Mouse (Mus musculus) Patski (cell line): ENCODE measurements around the gene Ddr2. TPM values are rescaled to one million over a fixed set of nuclear protein-coding genes. Genes with fewer than 3 reads are reported as not detected.
"Not testable (repeated sequence)": the region's sequence is repeated elsewhere in the genome, so short reads cannot be mapped to it uniquely, and the experiment has no call there.

Experiments
- ATAC-seq: fragments of 100-300 bp; one replicate; pipeline ENCODE4 v1.8.0; 2021
- CTCF ChIA-PET: fragments of 350-600 bp; sonication (Branson Sonifier 250); formaldehyde crosslinking; loops from one replicate; lab custom pipeline; 2022; ENCODE audit warnings: inconsistent platforms; lab: Charles Lee
- POLR2A ChIA-PET: fragments of 350-600 bp; sonication (Branson Sonifier 250); formaldehyde crosslinking; loops from one replicate; lab custom pipeline; 2022; ENCODE audit warnings: antibody characterized with exemption, inconsistent platforms; lab: Charles Lee
- DNase-seq: peaks from one replicate; pipeline ENCODE4 v3.0.0-alpha.2; 2011; ENCODE audit warnings: low read depth, low spot score
- H3K27me3 ChIP-seq: fragments of 371-371 bp; one replicate; pipeline ENCODE4 v1.5.1; 2021
- CTCF ChIP-seq: fragments of 100-300 bp; IDR thresholded peaks from one replicate; pipeline ENCODE4 v1.5.1; 2021
- in situ Hi-C: fragments of 300-500 bp; cut with MboI; formaldehyde crosslinking; loops from 3 replicates; pipeline ENCODE4 v1.11.1; 2018; ENCODE audit warnings: low pct_unique_long_range_greater_than_20kb, mixed read lengths
- polyA plus RNA-seq: library from polyadenylated mRNA; unstranded; gene quantifications from one replicate; pipeline ENCODE4 v1.2.3, GENCODE M21; 2021

The Ddr2 gene
- polyA plus RNA-seq, 1 experiment from 2014 or later, result 0.32 TPM

DNA sequence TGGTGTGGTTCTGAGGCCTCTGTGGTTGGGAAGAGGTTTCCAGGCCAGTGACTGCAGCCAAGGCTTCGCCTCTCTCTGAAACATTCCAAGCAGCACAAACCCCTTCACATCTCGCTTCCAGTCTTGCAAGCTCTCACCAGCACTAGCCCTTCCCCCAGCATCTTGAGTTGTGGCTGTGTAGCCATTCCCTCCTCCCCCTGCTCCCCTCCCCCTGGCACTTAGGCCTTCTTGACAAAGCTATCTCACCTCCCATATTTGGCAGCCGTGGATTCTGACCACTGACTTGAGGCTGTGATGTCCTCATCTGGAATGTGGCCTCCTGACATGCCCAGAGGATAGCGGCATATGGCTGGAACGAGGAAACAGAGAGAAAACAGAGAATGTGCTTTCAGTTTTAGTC is 104.0 kb downstream of the Ddr2 start:
- in situ Hi-C loops, result no loop called here
- TF ChIP-seq CTCF, result no peak
- ChIA-PET CTCF (interaction anchor here (2.1 kb wide), 1 partner anchor 72 kb away, joined by 5 read pairs; no protein-coding TSS in a partner anchor), POLR2A (no interaction called here)
- no peaks in the 10 kb centered on the region for H3K27me3 ChIP-seq
- DNase-seq (no peak), ATAC-seq (peak; percentile 87)

DNA sequence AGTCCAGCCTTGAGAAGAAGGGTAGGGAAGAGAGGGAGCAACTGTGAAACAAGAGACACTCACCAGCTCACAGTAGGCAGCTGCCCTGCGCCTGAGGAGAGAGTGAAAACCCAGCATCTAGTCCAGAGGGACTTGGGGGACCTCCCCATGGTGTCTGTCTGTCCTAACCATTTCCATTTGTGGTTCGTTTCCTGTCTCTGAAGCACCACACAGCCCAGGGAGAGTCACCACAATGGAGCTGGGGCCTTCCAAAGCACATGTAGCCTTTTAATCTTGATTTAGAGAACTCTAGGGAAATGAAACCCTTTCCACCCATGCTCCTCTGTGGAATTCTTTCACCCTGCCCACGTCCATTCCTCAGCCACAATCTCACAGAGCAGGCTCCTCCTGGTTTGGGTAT is 105.3 kb downstream of the Ddr2 start:
- no peaks in the 10 kb centered on the region for H3K27me3 ChIP-seq
- CTCF ChIA-PET, result interaction anchor here (1.5 to 2.1 kb wide), 3 partner anchors 34 to 71 kb away, joined by 4 to 6 read pairs (median 5); no protein-coding TSS in a partner anchor
- in situ Hi-C loops, result no loop called here
- POLR2A ChIA-PET, result interaction anchor here (0.5 kb wide), 1 partner anchor 45 kb away, joined by 3 read pairs; no protein-coding TSS in a partner anchor
- no peak for TF ChIP-seq CTCF
- ATAC-seq, result no peak
- DNase-seq, result no peak

DNA sequence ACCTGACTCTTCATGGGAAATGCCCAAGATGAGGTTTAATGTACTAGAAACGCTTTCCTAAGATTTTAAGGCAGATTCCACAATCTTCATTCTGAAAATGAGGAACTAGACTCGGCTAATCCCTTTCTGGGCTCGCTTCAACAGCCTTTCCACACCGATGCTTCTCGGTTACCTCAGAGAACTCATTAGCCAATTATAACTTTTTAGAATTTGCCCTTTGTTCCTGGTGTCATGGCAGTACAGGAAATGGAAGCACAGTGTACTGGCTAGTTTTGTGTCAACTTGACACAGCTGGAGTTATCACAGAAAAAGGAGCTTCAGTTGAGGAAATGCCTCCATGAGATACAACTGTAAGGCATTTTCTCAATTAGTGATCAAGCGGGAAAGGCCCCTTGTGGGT is 116.7 kb downstream of the Ddr2 start:
- POLR2A ChIA-PET, in situ Hi-C loops, H3K27me3 ChIP-seq, ATAC-seq, DNase-seq, CTCF ChIA-PET: not testable (repeated sequence)

DNA sequence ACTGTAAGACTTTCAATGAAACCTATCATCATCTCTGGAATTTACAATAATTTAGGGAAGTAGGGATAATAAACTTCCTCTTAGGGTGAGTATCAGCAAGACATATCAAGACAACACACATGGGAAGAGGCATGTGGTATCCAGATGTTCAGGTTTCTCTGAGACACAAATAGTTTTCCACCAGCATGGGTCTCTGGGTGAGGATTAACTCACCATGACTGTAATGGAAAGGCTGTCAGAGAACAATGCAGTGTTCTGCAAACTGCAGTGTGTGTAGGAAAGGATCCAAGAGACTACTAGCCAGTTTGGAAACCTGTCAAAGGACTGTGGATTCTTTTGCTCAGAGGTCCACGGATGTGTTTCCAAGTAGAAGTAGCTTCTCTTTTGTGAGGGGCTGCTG is 124.4 kb downstream of the Ddr2 start:
- POLR2A ChIA-PET, result no interaction called here
- CTCF ChIA-PET, result no interaction called here
- no peak for TF ChIP-seq CTCF
- DNase-seq (no peak), ATAC-seq (no peak)
- no peaks in the 10 kb centered on the region for H3K27me3 ChIP-seq
- in situ Hi-C loops, result no loop called here

DNA sequence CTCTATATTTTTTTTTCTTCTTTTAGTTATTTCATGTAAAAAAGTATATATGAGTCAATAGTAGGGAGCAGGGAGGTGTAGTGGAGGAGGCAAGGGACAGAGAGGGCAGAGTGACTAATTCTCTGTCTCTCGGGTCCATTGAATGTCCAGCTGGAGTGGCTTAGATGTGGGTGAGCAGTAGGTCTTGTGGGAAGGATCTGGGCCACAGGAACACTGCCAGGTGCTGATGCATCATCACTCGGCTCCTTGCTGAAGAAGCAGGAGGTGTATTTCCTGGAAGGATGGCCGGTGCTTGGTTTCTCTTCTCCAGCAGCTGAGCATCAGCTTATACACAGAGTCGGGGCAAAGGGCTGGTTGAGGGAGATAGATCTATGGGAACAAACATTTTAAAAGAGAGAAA is 132.9 kb downstream of the Ddr2 start:
- in situ Hi-C loops, result no loop called here
- H3K27me3 ChIP-seq, result no peaks in the 10 kb centered on the region
- no peak for TF ChIP-seq CTCF
- CTCF ChIA-PET, result no interaction called here
- POLR2A ChIA-PET, result interaction anchor here (0.5 kb wide), 1 partner anchor 8 kb away, joined by 3 read pairs; no protein-coding TSS in a partner anchor
- DNase-seq (no peak), ATAC-seq (no peak)

DNA sequence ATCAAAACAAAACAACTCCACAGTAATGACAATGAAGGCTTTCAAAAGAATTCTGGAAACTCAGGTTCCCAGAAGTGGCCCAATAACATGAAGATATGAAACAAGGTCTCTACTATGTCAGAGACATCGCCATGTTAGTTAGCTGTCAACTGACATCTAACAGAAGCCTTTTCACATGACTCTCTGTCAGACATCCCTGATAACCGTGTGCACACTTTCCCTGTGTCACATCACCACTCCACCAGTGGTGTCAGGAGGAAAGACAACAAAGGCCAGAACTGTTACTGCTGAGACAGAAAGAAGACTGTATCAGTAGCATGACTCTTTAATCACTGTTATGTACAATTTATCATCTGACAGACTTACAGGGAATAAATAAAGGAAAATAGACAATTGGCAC is 138.6 kb downstream of the Ddr2 start:
- H3K27me3 ChIP-seq, result no peaks in the 10 kb centered on the region
- no peak for TF ChIP-seq CTCF
- in situ Hi-C loops, result no loop called here
- ChIA-PET POLR2A (interaction anchor here (1.2 kb wide), 1 partner anchor 12 kb away, joined by 3 read pairs; no protein-coding TSS in a partner anchor), CTCF (no interaction called here)
- DNase-seq (no peak), ATAC-seq (no peak)

DNA sequence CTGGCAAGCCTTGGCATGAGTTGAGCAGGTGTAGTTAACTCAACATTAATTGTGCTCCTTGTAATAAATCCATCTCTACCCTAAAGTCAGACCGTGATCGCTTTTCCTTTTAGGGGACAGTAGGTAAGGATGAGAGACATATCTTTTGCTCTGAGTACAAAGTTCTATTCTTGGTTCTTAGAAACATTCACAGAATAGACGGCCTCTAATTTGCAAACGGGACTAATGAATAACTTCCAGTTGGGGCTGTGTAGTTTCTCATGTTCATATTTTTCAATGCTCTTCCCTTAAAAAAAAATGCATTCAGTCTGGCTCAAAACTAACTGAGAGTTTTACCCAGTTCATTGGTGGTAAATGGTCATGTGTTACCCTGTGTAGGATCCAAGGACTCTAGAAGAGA is 139.6 kb downstream of the Ddr2 start:
- no peaks in the 10 kb centered on the region for H3K27me3 ChIP-seq
- ATAC-seq (no peak), DNase-seq (no peak)
- POLR2A ChIA-PET, result no interaction called here
- in situ Hi-C loops, result no loop called here
- CTCF ChIA-PET, result no interaction called here
- no peak for TF ChIP-seq CTCF

DNA sequence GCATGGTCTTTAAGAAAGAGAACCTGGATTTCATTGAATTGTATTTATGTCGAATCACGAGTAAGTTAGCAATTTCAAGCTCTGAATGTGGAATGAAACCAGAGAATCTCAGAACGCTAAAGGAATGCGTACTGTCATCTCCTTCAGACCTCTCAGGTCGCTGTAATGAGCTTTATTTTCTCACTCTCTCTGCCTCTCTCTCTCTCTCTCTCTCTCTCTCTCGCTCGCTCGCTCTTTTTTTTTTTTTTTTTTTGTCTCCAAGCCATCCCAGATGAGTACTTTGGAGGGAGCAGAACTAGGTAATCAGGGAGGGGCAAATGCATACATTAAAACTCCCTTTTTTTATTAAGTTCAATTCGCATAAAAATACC is 141.1 kb downstream of the Ddr2 start:
- no peaks in the 10 kb centered on the region for H3K27me3 ChIP-seq
- in situ Hi-C loops, result no loop called here
- DNase-seq (no peak), ATAC-seq (peak; percentile 54)
- TF ChIP-seq CTCF, result no peak
- ChIA-PET CTCF (interaction anchor here (0.9 to 1.4 kb wide), 3 partner anchors 167 to 186 kb away, joined by 3 to 8 read pairs (median 4); no protein-coding TSS in a partner anchor), POLR2A (interaction anchor here (0.6 to 1.5 kb wide), 5 partner anchors 8 to 167 kb away, joined by 3 to 4 read pairs (median 3); no protein-coding TSS in a partner anchor)

DNA sequence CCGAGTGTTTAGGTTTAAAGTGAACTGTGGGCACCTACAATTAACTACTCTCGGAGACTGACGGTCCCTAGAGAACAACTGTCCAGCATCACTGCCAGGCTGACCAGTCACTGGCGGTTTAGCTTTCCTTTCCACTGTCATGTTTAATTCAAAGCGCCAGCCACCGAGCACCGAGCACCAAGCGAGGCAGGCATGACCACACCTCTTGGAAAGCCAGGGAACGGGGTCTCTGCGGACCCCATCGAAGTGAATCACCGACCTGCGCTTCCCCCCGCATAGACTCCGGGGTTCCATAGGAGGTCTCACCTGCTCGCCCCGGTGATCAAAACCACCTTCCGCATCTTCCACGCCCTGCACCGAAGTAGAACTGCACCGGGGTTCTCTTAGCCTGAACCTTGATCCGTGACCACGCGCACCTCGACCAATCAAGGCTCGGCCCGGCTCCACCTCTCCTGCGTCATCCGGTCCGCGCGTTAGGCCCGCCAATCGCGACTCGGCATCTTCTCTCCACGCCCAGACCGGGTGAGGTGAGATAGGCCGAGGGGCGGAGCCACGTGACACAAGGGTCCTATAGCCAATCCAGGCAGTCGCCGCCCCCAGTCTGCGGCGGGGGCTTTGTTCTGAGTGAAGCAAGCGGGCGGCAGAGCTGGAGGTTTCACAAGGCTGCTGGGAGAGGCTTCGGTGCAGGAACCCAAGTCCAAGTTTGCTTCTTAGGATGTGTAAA is 141.6 kb downstream of the Ddr2 start, which contains the start of gene Hsd17b7:
TSS of gene Hsd17b7 (minus strand) at position 450 of the 724 bp plus-strand sequence.
- DNase-seq (peak; percentile 77), ATAC-seq (peak; percentile 100)
- no peak for TF ChIP-seq CTCF
- in situ Hi-C loops, result no loop called here
- ChIA-PET POLR2A (interaction anchor here (0.6 to 1.5 kb wide), 5 partner anchors 9 to 168 kb away, joined by 3 to 4 read pairs (median 3); no protein-coding TSS in a partner anchor), CTCF (interaction anchor here (0.9 to 1.4 kb wide), 3 partner anchors 167 to 187 kb away, joined by 3 to 8 read pairs (median 4); no protein-coding TSS in a partner anchor)
- H3K27me3 ChIP-seq, result no peaks in the 10 kb centered on the region

DNA sequence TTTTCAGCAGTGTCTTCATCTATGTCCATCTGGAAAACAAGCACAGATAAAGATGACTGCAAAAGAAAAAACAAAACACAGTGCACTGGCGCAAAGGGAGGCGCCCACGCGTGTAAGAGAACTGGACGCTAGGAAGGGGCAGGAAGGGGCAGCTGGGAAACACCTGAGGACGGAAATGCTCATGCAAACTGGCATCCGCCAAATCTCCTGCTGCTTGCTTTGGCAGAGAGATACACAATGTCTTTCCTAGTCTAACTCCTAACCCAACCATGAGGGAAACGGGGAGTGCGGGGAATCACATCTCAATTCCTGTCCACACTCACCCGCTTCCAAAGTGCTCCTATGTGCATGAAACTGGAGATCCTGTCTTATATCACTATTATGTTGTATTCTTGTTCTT is 157.5 kb downstream of the Ddr2 start:
- ChIA-PET POLR2A (no interaction called here), CTCF (interaction anchor here (1.5 kb wide), 1 partner anchor 18 kb away, joined by 3 read pairs; no protein-coding TSS in a partner anchor)
- in situ Hi-C loops, result no loop called here
- TF ChIP-seq CTCF, result no peak
- ATAC-seq (no peak), DNase-seq (no peak)
- H3K27me3 ChIP-seq, result no peaks in the 10 kb centered on the region

DNA sequence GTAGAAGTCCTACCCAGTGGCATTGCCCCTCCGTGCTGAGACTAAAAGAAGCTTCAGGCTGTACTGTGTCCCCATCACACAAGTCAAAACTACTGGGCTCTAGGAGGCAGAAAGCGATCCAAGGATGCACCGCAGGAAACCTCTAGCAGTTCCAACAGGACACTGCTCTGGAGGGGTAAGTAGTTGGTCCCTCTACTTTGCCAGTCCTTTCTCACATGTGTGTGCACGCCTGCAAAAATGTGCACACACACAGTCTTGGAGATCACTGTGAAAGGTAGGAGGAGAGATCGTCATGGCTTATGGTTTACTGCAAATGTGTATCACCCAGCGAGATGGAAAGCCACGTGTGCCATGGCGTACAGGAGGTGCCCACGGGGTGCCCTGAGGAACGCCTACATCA is 157.9 kb downstream of the Ddr2 start:
- DNase-seq (no peak), ATAC-seq (no peak)
- CTCF ChIA-PET, result interaction anchor here (1.5 kb wide), 1 partner anchor 18 kb away, joined by 3 read pairs; no protein-coding TSS in a partner anchor
- in situ Hi-C loops, result no loop called here
- POLR2A ChIA-PET, result no interaction called here
- no peak for TF ChIP-seq CTCF
- no peaks in the 10 kb centered on the region for H3K27me3 ChIP-seq
